Mouse (Mus musculus) neural tube, embryonic 12.5 days (tissue): ENCODE measurements around the gene Plcxd1. TPM values are rescaled to one million over a fixed set of nuclear protein-coding genes. Genes with fewer than 3 reads are reported as not detected.
"Not testable (repeated sequence)": the region's sequence is repeated elsewhere in the genome, so short reads cannot be mapped to it uniquely, and the experiment has no call there.

Source experiments
- ATAC-seq: fragments of 200-750 bp; cut with Nextera tagmentation; 2 replicates; pipeline ENCODE4 v1.8.0; 2017; ENCODE audit warnings: low read depth, mild to moderate bottlenecking, moderate TSS enrichment, moderate library complexity; ENCODE audit not compliant: low FRiP score
- H3K27ac ChIP-seq: fragments of 300-500 bp; sonication (generic); 2 replicates; pipeline ENCODE4 v1.5.1; 2016
- H3K27me3 ChIP-seq: fragments of 300-500 bp; sonication (generic); replicated peaks from 2 replicates; pipeline ENCODE4 v1.6.1; 2016; ENCODE audit warnings: mild to moderate bottlenecking
- H3K36me3 ChIP-seq: fragments of 300-500 bp; sonication (generic); 2 replicates; pipeline ENCODE4 v1.6.1; 2016; ENCODE audit warnings: mild to moderate bottlenecking
- H3K4me1 ChIP-seq: fragments of 300-500 bp; sonication (generic); 2 replicates; pipeline ENCODE4 v1.6.1; 2016
- H3K4me2 ChIP-seq: fragments of 300-500 bp; sonication (generic); replicated peaks from 2 replicates; pipeline ENCODE4 v1.6.1; 2016; ENCODE audit warnings: mild to moderate bottlenecking
- H3K4me3 ChIP-seq: fragments of 300-500 bp; sonication (generic); 2 replicates; pipeline ENCODE4 v1.5.1; 2016
- H3K9ac ChIP-seq: fragments of 300-500 bp; sonication (generic); 2 replicates; pipeline ENCODE4 v1.6.1; 2016; ENCODE audit warnings: mild to moderate bottlenecking
- H3K9me3 ChIP-seq: fragments of 300-500 bp; sonication (generic); 2 replicates; pipeline ENCODE4 v1.6.1; 2016; ENCODE audit warnings: mild to moderate bottlenecking
- WGBS: fragments of 180-500 bp; shearing (Covaris S2); methylation state at CpG from one replicate; pipeline ENCODE4 v1.1.7; 2016; 5-methylcytosine and 5-hydroxymethylcytosine counted together
- polyA plus RNA-seq: library from polyadenylated mRNA; unstranded; fragments of >200 nt; fragmentation: Nextera tagmentation; extraction: Ambion mirVana; gene quantifications from 2 replicates; pipeline ENCODE4 v1.2.1, GENCODE M21; 2016

Plcxd1 gene
- 1.3 and 1.8 TPM in 2 replicates for polyA plus RNA-seq

DNA sequence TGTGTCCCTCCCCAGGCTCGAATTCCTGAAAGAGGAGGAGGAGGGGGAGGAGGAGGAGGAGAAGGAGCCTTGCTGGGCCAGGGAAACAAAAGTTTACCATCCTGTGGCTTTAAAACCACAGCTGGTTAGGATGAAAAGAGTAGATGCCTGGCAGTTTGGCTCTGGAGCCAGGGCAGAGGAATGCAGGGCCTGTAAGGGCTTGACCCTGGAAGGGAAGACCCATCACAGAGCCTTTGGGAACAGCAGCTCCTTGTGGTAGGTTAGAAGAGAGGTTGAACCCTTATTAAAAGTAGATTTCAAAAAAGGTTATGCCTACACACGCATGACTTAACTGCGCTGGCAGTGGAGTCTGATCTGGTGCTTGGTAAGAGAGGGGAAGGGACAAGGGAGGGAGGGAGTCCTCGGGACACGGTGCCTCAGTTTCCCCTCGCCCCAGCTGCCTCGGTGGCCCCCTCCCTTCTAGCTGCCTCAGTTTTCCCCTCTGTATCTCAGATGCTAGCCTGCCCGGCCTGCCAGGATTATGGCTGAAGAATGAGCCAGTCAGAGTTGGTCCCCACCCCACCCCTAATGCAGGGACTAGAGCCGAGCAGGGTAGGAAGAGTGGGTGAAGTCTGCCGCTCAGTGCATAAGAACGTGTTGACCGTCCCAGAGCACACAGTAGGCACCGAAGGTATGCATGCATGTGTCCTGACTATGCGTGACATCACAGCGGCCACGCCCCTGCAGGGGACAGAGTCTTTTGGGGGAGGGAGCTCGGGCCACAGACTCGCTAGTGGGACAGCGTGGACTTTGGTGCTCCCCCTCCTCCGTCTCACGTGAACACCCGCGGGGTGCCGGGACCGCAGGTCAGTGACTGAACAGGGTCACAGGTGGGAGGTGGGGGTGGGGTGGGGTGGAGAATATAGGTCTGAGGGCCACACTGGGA is at the start of gene Plcxd1:
TSS of gene Plcxd1 (plus strand) at position 314 of the 925 bp plus-strand sequence.
- peak; percentile 6; the same call in 1 of the 2 replicates for ATAC-seq
- Histone ChIP-seq H3K36me3 (peaks cover 22% of the 10 kb centered on the region), H3K4me1 (peaks cover 21% of the 10 kb centered on the region), H3K9me3 (no peaks in the 10 kb centered on the region), H3K9ac (no peak within 1 kb of the TSS), H3K27me3 (peaks cover 5% of the 10 kb centered on the region; the same call in 1 of the 2 replicates), H3K27ac (no peak within 1 kb of the TSS), H3K4me2 (peak within 1 kb of the TSS; percentile 64), H3K4me3 (peak within 1 kb of the TSS; percentile 23; the same call in 1 of the 2 replicates)
- 6% methylated on average over 25 of the region's 25 CpGs for WGBS

DNA sequence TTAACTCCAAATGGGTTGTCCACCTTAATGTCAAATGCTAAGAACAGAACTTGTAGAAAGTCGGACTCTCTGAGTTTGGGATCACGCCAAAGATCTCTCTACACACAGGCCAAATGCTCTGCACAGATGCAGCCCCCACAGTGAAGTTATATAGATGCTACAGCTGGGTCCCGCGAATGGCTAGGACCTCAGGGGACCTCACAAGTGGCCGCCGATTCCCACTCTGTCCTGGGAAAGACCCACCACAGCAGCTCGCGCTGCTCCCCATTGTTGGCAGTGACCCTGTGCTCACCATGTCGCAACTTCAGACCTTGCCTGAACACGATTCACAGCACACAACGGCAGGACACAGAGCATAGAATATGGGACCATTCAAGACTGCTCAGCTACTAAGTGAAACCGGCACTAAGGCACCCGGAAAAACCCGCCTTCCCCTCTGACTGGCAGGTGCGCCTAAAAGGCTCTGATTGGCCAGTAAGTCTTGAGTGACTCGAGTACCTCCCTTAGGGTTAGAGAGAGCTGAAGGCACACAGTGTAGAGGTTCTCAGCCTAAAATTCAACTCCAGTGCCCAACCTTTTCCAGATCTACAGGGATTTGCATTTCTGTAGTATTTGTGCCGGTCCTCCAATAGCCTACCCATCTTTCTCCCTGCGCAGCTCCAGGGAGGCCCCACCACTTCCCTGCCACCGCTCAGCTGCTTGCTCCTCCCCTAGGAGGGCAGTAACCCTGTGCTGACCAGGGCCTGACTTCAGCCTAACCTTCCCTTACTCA is 41.9 kb upstream of the Plcxd1 start:
- Histone ChIP-seq H3K4me2 (peak overlapping the region; percentile 60), H3K27me3 (no peaks in the 10 kb centered on the region), H3K4me1 (no peaks in the 10 kb centered on the region), H3K36me3 (no peaks in the 10 kb centered on the region), H3K27ac (no peak overlapping the region), H3K4me3 (peak overlapping the region; percentile 52), H3K9ac (peak overlapping the region; percentile 46), H3K9me3 (no peaks in the 10 kb centered on the region)
- ATAC-seq = peak; percentile 98
- 2% methylated on average over 19 of the region's 19 CpGs for WGBS

DNA sequence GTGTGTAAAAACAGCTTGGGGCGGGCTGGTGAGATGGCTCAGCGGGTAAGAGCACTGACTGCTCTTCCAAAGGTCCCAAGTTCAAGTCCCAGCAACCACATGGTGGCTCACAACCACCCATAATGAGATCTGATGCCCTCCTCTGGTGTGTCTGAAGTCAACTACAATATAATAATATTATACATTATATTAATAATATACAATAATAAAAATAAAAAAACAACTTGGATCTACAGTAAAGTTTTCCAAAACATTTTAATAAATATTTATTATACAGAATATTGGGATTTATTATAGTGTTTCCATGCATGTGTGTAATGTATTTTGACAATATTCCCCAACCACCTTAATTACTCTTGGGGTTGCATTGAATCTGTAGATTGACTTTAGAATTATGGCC is 27.4 kb upstream of the Plcxd1 start, which contains the start of gene Gm17655:
TSS of gene Gm17655 (minus strand) at position 101 of the 400 bp plus-strand sequence.
- H3K27me3 ChIP-seq, H3K27ac ChIP-seq, H3K9ac ChIP-seq, H3K4me1 ChIP-seq, H3K36me3 ChIP-seq, H3K4me3 ChIP-seq, H3K4me2 ChIP-seq, ATAC-seq: not testable (repeated sequence)
- WGBS = 100% methylated on average over 2 of the region's 2 CpGs
- H3K9me3 ChIP-seq = peaks cover 21% of the 10 kb centered on the region

GRCm38 (mm10) chr5:110082961-110083360 is 16.8 kb upstream of the Plcxd1 start:
- H3K27ac ChIP-seq = no peak overlapping the region
- H3K4me3 ChIP-seq = no peak overlapping the region
- H3K27me3 ChIP-seq = no peaks in the 10 kb centered on the region
- no peak for ATAC-seq
- H3K9me3 ChIP-seq = peaks cover 16% of the 10 kb centered on the region
- no peak overlapping the region for H3K9ac ChIP-seq
- no peaks in the 10 kb centered on the region for H3K4me1 ChIP-seq
- H3K4me2 ChIP-seq = no peak overlapping the region
- WGBS = 82% methylated on average over 4 of the region's 4 CpGs
- 0 out of 2 replicates have a peak, but pooled peaks cover 7% of the 10 kb centered on the region for H3K36me3 ChIP-seq

DNA sequence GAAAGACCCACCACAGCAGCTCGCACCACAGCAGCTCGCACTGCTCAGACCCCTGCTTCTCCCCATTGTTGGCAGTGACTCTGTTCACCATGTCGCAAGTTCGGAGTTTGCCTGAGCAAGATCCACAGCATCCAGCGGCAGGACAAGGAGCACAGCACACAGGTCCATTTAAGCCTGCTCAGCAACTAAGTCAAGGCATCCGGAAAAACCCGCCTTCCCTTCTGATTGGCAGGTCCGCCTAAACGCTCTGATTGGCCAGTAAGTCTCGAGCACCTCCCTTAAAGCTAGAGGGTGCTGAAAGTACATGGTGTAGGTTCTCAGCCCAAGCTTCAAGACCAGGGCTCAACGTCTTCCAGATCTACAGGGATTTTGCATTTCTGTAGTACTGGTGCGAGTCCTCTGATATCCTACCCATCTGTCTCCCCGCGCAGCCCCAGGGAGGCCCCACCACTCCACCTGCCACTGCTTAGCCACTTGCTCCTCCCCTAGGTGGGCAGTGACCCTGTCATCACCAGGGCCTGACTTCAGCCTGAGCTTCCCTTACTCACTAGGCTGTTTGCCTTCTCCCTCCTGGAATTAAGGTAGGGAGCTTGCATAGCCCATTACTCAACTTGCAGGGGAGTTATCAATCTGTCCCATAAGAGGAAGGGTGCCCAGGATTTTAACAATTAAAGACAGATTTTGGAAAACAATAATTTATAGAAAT is 13.5 kb upstream of the Plcxd1 start:
- no peak for ATAC-seq
- Histone ChIP-seq H3K27ac (no peak overlapping the region), H3K9me3 (no peaks in the 10 kb centered on the region; the same call in 1 of the 2 replicates), H3K36me3 (no peaks in the 10 kb centered on the region), H3K4me1 (no peaks in the 10 kb centered on the region), H3K4me2 (no peak overlapping the region), H3K27me3 (no peaks in the 10 kb centered on the region), H3K4me3 (no peak overlapping the region), H3K9ac (no peak overlapping the region)
- 35% methylated on average over 14 of the region's 14 CpGs for WGBS

DNA sequence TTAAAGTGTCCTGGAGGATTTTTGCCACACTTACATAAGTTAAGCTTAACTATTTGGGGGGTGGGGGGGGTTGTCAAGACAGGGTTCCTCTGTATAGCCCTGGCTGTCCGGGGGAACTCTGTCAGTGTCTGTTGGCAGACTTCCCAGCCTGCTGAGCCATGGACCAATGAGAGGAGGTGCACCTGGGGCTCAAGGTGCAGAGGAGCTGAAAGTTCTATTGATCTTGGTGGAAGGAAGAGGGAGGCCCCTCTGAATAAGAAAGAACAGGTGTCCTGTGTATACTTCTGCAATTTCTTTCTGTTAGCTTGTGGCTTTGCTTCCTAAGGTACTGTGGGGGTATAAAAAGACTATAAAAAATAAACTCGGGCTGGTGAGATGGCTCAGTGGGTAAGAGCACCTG is 8.2 kb upstream of the Plcxd1 start:
- Histone ChIP-seq H3K36me3 (no peaks in the 10 kb centered on the region), H3K4me1 (no peaks in the 10 kb centered on the region), H3K4me2 (no peak overlapping the region), H3K4me3 (no peak overlapping the region), H3K27me3 (no peaks in the 10 kb centered on the region), H3K9me3 (no peaks in the 10 kb centered on the region), H3K27ac (no peak overlapping the region), H3K9ac (no peak overlapping the region)
- WGBS = 87% methylated on average over 2 of the region's 2 CpGs
- no peak for ATAC-seq

DNA sequence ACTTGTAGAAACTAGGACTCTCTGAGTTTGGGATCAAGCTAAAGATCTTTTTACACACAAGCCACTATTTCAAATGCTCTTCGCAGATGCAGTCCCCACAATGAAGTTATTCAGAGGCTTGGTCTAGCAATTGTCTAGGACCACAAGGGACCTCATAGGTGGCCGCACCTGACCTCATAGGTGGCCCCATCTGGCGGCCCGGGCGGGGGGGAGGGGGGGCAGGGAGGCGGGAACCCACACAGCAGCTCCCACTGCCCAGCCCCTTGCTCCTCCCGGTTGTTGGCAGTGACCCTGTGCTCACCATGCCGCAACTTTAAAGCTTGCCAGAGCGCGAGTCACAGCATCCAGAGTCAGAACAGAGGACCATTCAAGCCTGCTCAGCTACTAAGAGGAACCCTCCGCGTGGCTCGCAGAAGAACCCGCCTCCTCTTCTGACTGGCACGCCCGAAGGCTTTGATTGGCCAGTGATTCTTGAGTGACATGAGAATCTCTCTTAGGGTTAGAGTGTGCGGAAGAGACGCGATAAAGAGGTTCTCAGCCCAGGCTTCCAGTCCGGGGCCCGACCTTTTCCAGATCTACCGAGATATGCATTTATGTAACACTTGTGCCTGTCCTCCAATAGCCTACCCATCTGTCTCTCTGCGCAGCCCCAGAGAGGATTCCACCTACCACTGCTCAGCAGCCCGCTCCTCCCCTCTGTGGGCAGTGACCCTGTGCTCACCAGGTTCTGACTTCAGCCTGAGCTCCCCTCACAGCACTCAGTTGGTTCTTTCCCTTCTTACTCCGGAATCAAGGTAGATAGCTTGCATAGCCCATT is 5.5 kb upstream of the Plcxd1 start, which contains the start of gene Gm35315:
TSS of gene Gm35315 (minus strand) at position 391 of the 817 bp plus-strand sequence.
- H3K36me3 ChIP-seq = no peaks in the 10 kb centered on the region
- no peaks in the 10 kb centered on the region for H3K27me3 ChIP-seq
- H3K4me1 ChIP-seq = no peaks in the 10 kb centered on the region
- H3K9me3 ChIP-seq = no peaks in the 10 kb centered on the region
- peak within 1 kb of the TSS; percentile 66 for H3K9ac ChIP-seq
- H3K4me2 ChIP-seq = peak within 1 kb of the TSS; percentile 77
- H3K4me3 ChIP-seq = peak within 1 kb of the TSS; percentile 51
- H3K27ac ChIP-seq = 0 out of 2 replicates have a peak within 1 kb of the TSS, but pooled peaks have one; percentile 26
- ATAC-seq = peak; percentile 95
- WGBS = 2% methylated on average over 25 of the region's 25 CpGs

DNA sequence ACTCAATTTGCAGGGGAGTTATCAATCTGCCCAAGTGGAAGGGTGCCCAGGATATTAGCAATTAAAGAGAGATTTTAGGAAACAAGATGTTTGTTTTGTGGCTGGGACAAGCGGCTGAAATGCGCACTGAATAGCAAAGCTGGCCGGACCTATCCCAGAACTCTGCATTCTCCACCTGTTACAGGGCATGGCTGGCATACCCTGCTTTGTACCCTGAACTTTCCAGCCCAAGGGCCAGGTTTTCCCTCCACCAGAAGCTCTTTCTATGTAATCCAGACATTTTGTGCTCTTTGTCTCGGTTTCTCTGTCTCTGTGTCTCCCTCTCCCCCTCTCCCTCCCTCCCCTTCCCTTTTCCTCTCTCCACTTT is 4.9 kb upstream of the Plcxd1 start:
- ATAC-seq = peak; percentile 43
- Histone ChIP-seq H3K27me3 (no peaks in the 10 kb centered on the region), H3K9ac (peak overlapping the region; percentile 66; the same call in 1 of the 2 replicates), H3K9me3 (no peaks in the 10 kb centered on the region), H3K4me2 (peak overlapping the region; percentile 77), H3K4me1 (no peaks in the 10 kb centered on the region), H3K27ac (no peak overlapping the region), H3K4me3 (peak overlapping the region; percentile 51), H3K36me3 (no peaks in the 10 kb centered on the region)
- WGBS = 10% methylated on average over 4 of the region's 4 CpGs

GRCm38 (mm10) chr5:110098991-110099477 is 735 bp upstream of the Plcxd1 start:
- Histone ChIP-seq H3K4me3 (no peak overlapping the region), H3K27me3 (peaks cover 5% of the 10 kb centered on the region; the same call in 1 of the 2 replicates), H3K36me3 (peaks cover 14% of the 10 kb centered on the region), H3K4me2 (no peak overlapping the region), H3K9me3 (no peaks in the 10 kb centered on the region), H3K27ac (no peak overlapping the region), H3K9ac (no peak overlapping the region), H3K4me1 (peaks cover 21% of the 10 kb centered on the region)
- no peak for ATAC-seq
- WGBS = 26% methylated on average over 1 of the region's 1 CpGs

DNA sequence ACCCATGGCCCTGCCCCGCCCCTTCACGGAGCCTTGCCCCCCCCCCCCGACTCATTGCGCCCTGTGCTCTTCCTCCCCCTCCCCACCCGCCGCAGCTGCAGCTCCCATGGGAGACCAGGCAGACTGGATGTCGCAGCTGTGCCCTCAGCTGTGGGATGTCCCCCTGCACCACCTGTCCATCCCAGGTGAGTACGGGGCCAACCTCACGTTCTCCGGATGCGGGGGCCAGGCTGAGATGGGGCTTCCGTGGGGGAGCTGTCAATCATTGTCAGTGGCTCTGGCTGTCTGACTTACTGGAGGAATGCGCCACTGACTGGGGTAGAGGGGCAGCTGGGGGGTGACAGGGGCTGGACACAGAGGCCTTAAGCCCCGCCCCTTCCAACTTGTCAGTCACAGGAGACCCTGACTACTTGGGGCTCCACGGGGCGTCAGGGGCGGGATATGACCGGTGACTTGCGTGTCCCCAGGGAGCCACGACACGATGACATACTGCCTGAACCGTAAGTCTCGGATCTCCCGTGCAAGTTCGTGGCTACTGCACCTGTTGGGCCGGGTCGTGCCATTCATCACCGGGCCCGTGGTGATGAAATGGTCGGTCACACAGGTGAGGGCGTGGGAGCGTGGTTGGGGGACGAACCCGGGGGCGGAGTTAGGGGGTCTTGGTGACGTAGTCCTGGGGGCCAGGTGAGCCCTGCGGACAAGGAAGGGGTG is 1.3 kb downstream of the Plcxd1 start:
- Histone ChIP-seq H3K4me1 (peaks cover 24% of the 10 kb centered on the region), H3K9me3 (no peaks in the 10 kb centered on the region), H3K27ac (no peak overlapping the region), H3K9ac (0 out of 2 replicates have a peak overlapping the region, but pooled peaks have one; percentile 29), H3K4me2 (peak overlapping the region; percentile 64), H3K27me3 (peaks cover 5% of the 10 kb centered on the region; the same call in 1 of the 2 replicates), H3K4me3 (peak overlapping the region; percentile 23), H3K36me3 (peaks cover 34% of the 10 kb centered on the region)
- peak; percentile 32 for ATAC-seq
- WGBS = 1% methylated on average over 37 of the region's 37 CpGs
